Mouse (Mus musculus) kidney, adult 18-20 months (tissue): ENCODE measurements at regions not wholly inside any gene's neighbourhood (a gene's known extent, or its start where the extent isn't known, plus 50 kb on each side); places are given as distances from the start of the nearest gene placed in this dataset.

Source experiments
- DNase-seq: peaks from one replicate; pipeline ENCODE4 v3.0.0; 2021

GRCm38 (mm10) chr15:21836110-21836509 lies 712.7 kb upstream of the Cdh18 start:
- no peak for DNase-seq

GRCm38 (mm10) chr15:21858540-21858939 lies 690.3 kb upstream of the Cdh18 start:
- DNase-seq: no peak

- DNase-seq: peak; percentile 41
Observed at GRCm38 (mm10) chr15:21885181-21885580, 663.6 kb upstream of the Cdh18 start.
